In the genomic region with DNA sequence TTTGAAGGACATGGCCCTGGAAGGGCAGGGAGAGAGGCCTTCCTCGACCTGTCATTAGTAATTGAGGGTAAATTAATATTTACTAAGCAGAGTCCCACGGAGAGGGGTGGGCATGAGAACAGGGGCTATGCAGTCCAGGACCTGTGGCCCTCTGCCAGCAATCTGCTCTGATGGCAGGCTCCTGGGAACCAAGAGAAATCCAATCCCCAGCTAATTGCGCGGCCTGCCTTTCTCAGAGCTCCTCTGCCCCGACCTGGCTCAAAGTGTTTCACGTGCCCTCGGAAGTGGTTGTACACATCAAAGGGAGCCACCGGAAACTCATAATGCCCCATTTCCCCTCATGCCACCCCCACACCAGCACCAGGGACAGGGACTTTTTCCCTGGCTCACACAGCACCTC, we compare ENCODE assay signal across 28 mouse cellular contexts.
A peak's percentile ranks its signal among the peaks of the same experiment; 100 is the strongest.
DNase-seq lines count a peak whose midpoint lies in the region; ATAC-seq and TF ChIP-seq lines count a peak whose summit lies in the region.
"Had no signal": no experiment of that assay in that cellular context is flagged by ENCODE, and none has a peak within 500 bp of the region (broad histone marks: within the 10 kb centered on the region; RNA-seq: fewer than 3 reads in every experiment).

No protein-coding gene starts in this region.

- WGBS in hindbrain, embryonic 10.5 days: 65% methylated on average over 8 of the region's 8 CpGs
- 57% methylated on average over 8 of the region's 8 CpGs for WGBS in hindbrain, embryonic 16.5 days
- WGBS in embryonic facial prominence, embryonic 10.5 days: 35% methylated on average over 8 of the region's 8 CpGs
- WGBS in lung, adult 2 months: 42% methylated on average over 8 of the region's 8 CpGs

- DNase-seq in CD4-positive, CD25-positive, alpha-beta regulatory T cell, adult 2 months (ENCODE audit: low read depth, low spot score): peak; percentile 8
- no peak for DNase-seq in hindbrain, embryonic 10.5 days (ENCODE audit: low spot score)
- peak; percentile 68 for DNase-seq in embryonic facial prominence, embryonic 10.5 days (ENCODE audit: low spot score)
- DNase-seq in natural killer cell, adult 2 months (ENCODE audit: low spot score in 2 of 2): peak; percentile 36 to 47
- no peak for DNase-seq in right cerebral cortex, adult 18-20 months
- no peak for DNase-seq in lung, adult 2 months
- DNase-seq: adrenal gland, adult 2 months; cerebellum, adult 8-10 months; gastrocnemius, adult 2 months; gastrocnemius, postnatal 36 days; heart, adult 18-20 months; heart, postnatal 4 days; kidney, adult 18-20 months; kidney, postnatal 25 days; liver, embryonic 13.5 days; lung, embryonic 14.5 days; lung, postnatal 14 days; right cerebral cortex, postnatal 14 days had no signal

- no peak overlapping the region for H3K4me3 ChIP-seq in hindbrain, embryonic 10.5 days
- H3K4me3 ChIP-seq in hindbrain, embryonic 16.5 days (ENCODE audit: low read length): no peak overlapping the region
- H3K4me3 ChIP-seq in embryonic facial prominence, embryonic 10.5 days: no peak overlapping the region
- no peak overlapping the region for H3K4me3 ChIP-seq in lung, adult 2 months (replicated peaks; ENCODE audit: extremely low read depth, low read depth, low read length)
- H3K4me3 ChIP-seq: embryonic facial prominence, embryonic 15.5 days; forebrain, embryonic 13.5 days; gastrocnemius, adult 2 months; kidney, embryonic 15.5 days; liver, embryonic 13.5 days; midbrain, embryonic 10.5 days; midbrain, embryonic 15.5 days had no signal

- peaks cover 42% of the 10 kb centered on the region for H3K4me1 ChIP-seq in hindbrain, embryonic 10.5 days (replicated peaks)
- peaks cover 3% of the 10 kb centered on the region; the same call in 1 of the 2 replicates for H3K4me1 ChIP-seq in hindbrain, embryonic 16.5 days (ENCODE audit: control insufficient read depth, insufficient read depth, low read depth, low read length)
- peaks cover 62% of the 10 kb centered on the region for H3K4me1 ChIP-seq in embryonic facial prominence, embryonic 10.5 days
- no peaks in the 10 kb centered on the region for H3K4me1 ChIP-seq in lung, adult 2 months (ENCODE audit: control insufficient read depth, insufficient read depth, low read length)
- H3K4me1 ChIP-seq: liver, embryonic 13.5 days had no signal

- H3K36me3 ChIP-seq in hindbrain, embryonic 10.5 days: no peaks in the 10 kb centered on the region
- no peaks in the 10 kb centered on the region for H3K36me3 ChIP-seq in hindbrain, embryonic 16.5 days (ENCODE audit: control insufficient read depth, insufficient read depth, low read length)
- no peaks in the 10 kb centered on the region for H3K36me3 ChIP-seq in embryonic facial prominence, embryonic 10.5 days (replicated peaks)
- H3K36me3 ChIP-seq: embryonic facial prominence, embryonic 15.5 days; kidney, embryonic 15.5 days; liver, embryonic 13.5 days; midbrain, embryonic 10.5 days; midbrain, embryonic 15.5 days had no signal

- no peak for TF ChIP-seq CTCF in lung, adult 2 months (IDR thresholded peaks at IDR 0.05; ENCODE audit: insufficient read depth, low read length)

- TF ChIP-seq POLR2A in lung, adult 2 months (IDR thresholded peaks at IDR 0.05; ENCODE audit: borderline replicate concordance, extremely low read depth, low read depth, low read length): no peak

- no peak overlapping the region for H3K4me2 ChIP-seq in hindbrain, embryonic 16.5 days (ENCODE audit: low read length)
- H3K4me2 ChIP-seq: embryonic facial prominence, embryonic 15.5 days; forebrain, embryonic 13.5 days; heart, embryonic 11.5 days; hindbrain, embryonic 14.5 days; kidney, embryonic 15.5 days; liver, embryonic 13.5 days; lung, embryonic 14.5 days; midbrain, embryonic 15.5 days had no signal

- peaks cover 77% of the 10 kb centered on the region for H3K27me3 ChIP-seq in hindbrain, embryonic 10.5 days (ENCODE audit: insufficient read depth, poor library complexity, severe bottlenecking)
- H3K27me3 ChIP-seq in hindbrain, embryonic 16.5 days (replicated peaks; ENCODE audit: control insufficient read depth, insufficient read depth, low read length): peaks cover 2% of the 10 kb centered on the region; the same call in 1 of the 2 replicates
- H3K27me3 ChIP-seq in embryonic facial prominence, embryonic 10.5 days (replicated peaks; ENCODE audit: low read depth, poor library complexity, severe bottlenecking): peaks cover 87% of the 10 kb centered on the region
- H3K27me3 ChIP-seq: midbrain, embryonic 15.5 days had no signal

- no peak overlapping the region for H3K9ac ChIP-seq in hindbrain, embryonic 16.5 days (ENCODE audit: low read depth, low read length)
- H3K9ac ChIP-seq: embryonic facial prominence, embryonic 15.5 days; forebrain, embryonic 13.5 days; hindbrain, embryonic 14.5 days; kidney, embryonic 15.5 days; liver, embryonic 13.5 days; lung, embryonic 14.5 days; midbrain, embryonic 15.5 days had no signal

- H3K9me3 ChIP-seq in hindbrain, embryonic 10.5 days: no peaks in the 10 kb centered on the region
- no peaks in the 10 kb centered on the region for H3K9me3 ChIP-seq in hindbrain, embryonic 16.5 days (ENCODE audit: control insufficient read depth, low read length)
- H3K9me3 ChIP-seq in embryonic facial prominence, embryonic 10.5 days: no peaks in the 10 kb centered on the region
- H3K9me3 ChIP-seq: embryonic facial prominence, embryonic 15.5 days; forebrain, embryonic 13.5 days; kidney, embryonic 15.5 days; liver, embryonic 13.5 days; midbrain, embryonic 10.5 days; midbrain, embryonic 15.5 days had no signal

- H3K27ac ChIP-seq in hindbrain, embryonic 10.5 days: peak overlapping the region; percentile 16; the same call in 1 of the 2 replicates
- no peak overlapping the region for H3K27ac ChIP-seq in hindbrain, embryonic 16.5 days (ENCODE audit: low read depth, low read length)
- no peak overlapping the region for H3K27ac ChIP-seq in embryonic facial prominence, embryonic 10.5 days (replicated peaks)
- H3K27ac ChIP-seq: embryonic facial prominence, embryonic 15.5 days; forebrain, embryonic 13.5 days; gastrocnemius, adult 2 months; hindbrain, embryonic 14.5 days; kidney, embryonic 15.5 days; liver, embryonic 13.5 days; midbrain, embryonic 10.5 days; midbrain, embryonic 15.5 days had no signal

- ATAC-seq in CD4-positive, CD25-positive, alpha-beta regulatory T cell, adult 4 months: no peak
- ATAC-seq in hindbrain, embryonic 16.5 days: no peak
- ATAC-seq: activated CD4-positive, CD25-positive, alpha-beta regulatory T cell, adult 4 months; forebrain, embryonic 13.5 days; midbrain, embryonic 15.5 days had no signal

Comparison
In these comparisons a context has a peak if more than half of its experiments do, and no peak if none do; other contexts are left out.
1. DNase-seq: peak in CD4-positive, CD25-positive, alpha-beta regulatory T cell, adult 2 months (single experiment), embryonic facial prominence, embryonic 10.5 days (single experiment) and natural killer cell, adult 2 months (2 of 2); none in hindbrain, embryonic 10.5 days (single experiment), right cerebral cortex, adult 18-20 months (single experiment) and lung, adult 2 months (single experiment).